Mouse (Mus musculus) thymus, adult 2 months (tissue): ENCODE data around the gene Ces4a.

Source experiments
- CTCF ChIP-seq: fragments of 200-500 bp; IDR thresholded peaks from 2 replicates; pipeline ENCODE4 v1.5.1; 2012; ENCODE audit warnings: mild to moderate bottlenecking, control low read depth, low read length, moderate library complexity, borderline replicate concordance; ENCODE audit not compliant: control insufficient read depth, poor library complexity, insufficient read depth; ENCODE audit errors: extremely low read depth
- POLR2A ChIP-seq: fragments of 200-500 bp; IDR thresholded peaks from 2 replicates; pipeline ENCODE4 v1.6.1; 2012; ENCODE audit warnings: mild to moderate bottlenecking, low read length, control low read depth, moderate library complexity; ENCODE audit not compliant: control insufficient read depth, poor library complexity, insufficient read depth; ENCODE audit errors: extremely low read depth

- TF ChIP-seq CTCF (no peak), POLR2A (no peak)
Measured at GRCm38 (mm10) chr8:105182201-105182600, 50.6 kb downstream of the Ces4a start.
